Mouse (Mus musculus) cerebellum, adult 2 months (tissue): ENCODE data around the gene Selenon.

ENCODE experiments used
- CTCF ChIP-seq: fragments of 200-500 bp; IDR thresholded peaks from 2 replicates; pipeline ENCODE4 v1.5.1; 2011; ENCODE audit warnings: low read depth, mild to moderate bottlenecking, control low read depth, low read length, moderate library complexity, borderline replicate concordance; ENCODE audit not compliant: insufficient read depth
- POLR2A ChIP-seq: fragments of 200-500 bp; IDR thresholded peaks from 2 replicates; pipeline ENCODE4 v1.6.1; 2011; ENCODE audit warnings: low read length, control low read depth, borderline replicate concordance; ENCODE audit not compliant: insufficient read depth

DNA sequence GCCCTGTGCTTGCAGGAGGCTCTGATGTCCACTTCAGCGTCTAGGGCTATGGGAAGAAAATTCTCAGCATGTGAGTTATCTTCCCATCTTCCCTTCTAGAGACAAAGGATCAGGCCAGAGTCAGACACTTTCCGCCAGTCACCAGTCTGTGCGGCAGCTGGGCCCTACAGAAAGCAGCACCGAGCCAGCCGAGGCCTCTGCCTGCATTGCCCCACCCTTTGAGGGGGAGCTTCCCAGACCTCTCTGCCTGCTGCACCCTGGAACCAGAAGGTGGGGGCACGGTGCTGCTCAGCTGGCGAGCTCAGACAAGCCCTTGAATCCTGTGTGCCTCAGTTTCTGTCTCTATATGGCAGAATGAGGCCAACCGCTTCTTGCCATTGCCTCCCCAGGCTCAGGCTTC is 29.4 kb upstream of the Selenon start:
- TF ChIP-seq POLR2A (no peak), CTCF (no peak)
